Mouse (Mus musculus) kidney, adult 2 months (tissue): ENCODE measurements around the gene Pilra.
A peak's percentile ranks its signal among the peaks of the same experiment; 100 is the strongest.

Experiments used
- CTCF ChIP-seq: fragments of 200-500 bp; conservative IDR thresholded peaks from 2 replicates; pipeline ENCODE4 v1.5.1; 2011; ENCODE audit warnings: low read depth, mild to moderate bottlenecking, control low read depth, low read length, moderate library complexity, mixed read lengths; ENCODE audit not compliant: insufficient read depth, insufficient read length
- POLR2A ChIP-seq: fragments of 200-500 bp; IDR thresholded peaks from one replicate; pipeline ENCODE4 v1.6.1; 2011; ENCODE audit warnings: low read depth, low read length, control low read depth

DNA sequence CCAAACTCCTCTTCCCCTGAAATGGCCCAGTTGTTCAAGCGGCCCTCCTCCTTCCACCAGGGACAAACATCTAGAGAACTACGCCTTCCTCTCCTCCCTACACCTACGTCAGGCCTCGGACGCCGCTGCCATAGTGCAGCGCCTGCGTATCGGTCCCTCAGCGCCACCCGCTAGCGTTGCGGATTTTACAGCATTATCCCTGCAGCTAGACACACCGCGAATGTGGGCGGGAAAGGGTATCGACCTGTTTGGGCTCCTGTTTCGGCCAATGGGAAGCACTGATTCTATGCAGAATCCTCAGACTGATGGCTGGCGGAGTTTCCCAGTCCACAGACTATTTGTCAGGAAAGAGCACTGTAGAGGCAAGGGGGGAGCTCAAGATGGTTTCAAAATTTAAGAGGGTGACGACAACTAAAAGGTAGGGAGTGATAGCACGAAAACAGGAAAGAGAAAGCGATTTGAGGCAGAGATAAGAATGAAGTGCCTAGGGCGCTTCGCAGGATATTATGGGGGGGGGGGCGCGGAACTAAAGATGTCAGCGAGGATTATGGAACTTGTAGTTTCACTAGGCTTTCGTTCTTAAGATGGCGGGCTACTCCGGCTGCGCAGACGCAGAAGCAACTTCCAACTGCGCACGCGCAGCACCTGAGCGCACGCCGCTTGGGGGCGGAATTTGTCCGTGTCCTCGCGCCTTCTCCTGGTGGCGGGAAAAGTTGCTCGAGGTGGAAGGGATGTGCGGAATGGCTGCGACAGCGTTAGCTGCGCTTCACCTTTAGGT lies 48.7 kb downstream of the Pilra start, which contains the start of the genes Mepce and Zcwpw1:
- peak; percentile 56 for TF ChIP-seq POLR2A
- peak; percentile 77 for TF ChIP-seq CTCF
